Mouse (Mus musculus): ENCODE results near the gene Xrra1. TPM values are rescaled to one million over a fixed set of nuclear protein-coding genes. Genes with fewer than 3 reads are reported as not detected.

Gene Xrra1
- total RNA-seq, 2 experiments from 2014 or later: not detected

GRCm38 (mm10) chr7:99890168-99890755 is 31.3 kb downstream of the Xrra1 start:
- no peak for DNase-seq (ENCODE audit: low spot score)
- intact Hi-C loops (cut with DNase I): no loop called here

GRCm38 (mm10) chr7:99891471-99891870 is 32.6 kb downstream of the Xrra1 start:
- intact Hi-C loops (cut with DNase I): no loop called here
- DNase-seq (ENCODE audit: low spot score): no peak

GRCm38 (mm10) chr7:99892351-99892750 is 33.4 kb downstream of the Xrra1 start:
- intact Hi-C loops (cut with DNase I): no loop called here

GRCm38 (mm10) chr7:99893967-99894366 is 35.1 kb downstream of the Xrra1 start:
- intact Hi-C loops (cut with DNase I): no loop called here
- no peak for DNase-seq (ENCODE audit: low spot score)

More at GRCm38 (mm10) chr7:99892351-99892750, 33.4 kb downstream of the Xrra1 start:
- DNase-seq (ENCODE audit: low spot score): no peak

GRCm38 (mm10) chr7:99894478-99894877 is 35.6 kb downstream of the Xrra1 start:
- no peak for DNase-seq (ENCODE audit: low spot score)
- intact Hi-C loops (cut with DNase I): no loop called here

GRCm38 (mm10) chr7:99896905-99897304 is 38.0 kb downstream of the Xrra1 start:
- no peak for DNase-seq (ENCODE audit: low spot score)
- intact Hi-C loops (cut with DNase I): no loop called here

GRCm38 (mm10) chr7:99902208-99902607 is 43.3 kb downstream of the Xrra1 start:
- intact Hi-C loops (cut with DNase I): no loop called here
- no peak for DNase-seq (ENCODE audit: low spot score)

- intact Hi-C loops (cut with DNase I): no loop called here
- no peak for DNase-seq (ENCODE audit: low spot score)
Measured at GRCm38 (mm10) chr7:99902918-99903665, 44.2 kb downstream of the Xrra1 start.

GRCm38 (mm10) chr7:99904421-99905005 is 45.6 kb downstream of the Xrra1 start:
- intact Hi-C loops (cut with DNase I): no loop called here
- no peak for DNase-seq (ENCODE audit: low spot score)

GRCm38 (mm10) chr7:99906346-99906745 is 47.4 kb downstream of the Xrra1 start:
- intact Hi-C loops (cut with DNase I): no loop called here
- no peak for DNase-seq (ENCODE audit: low spot score)

GRCm38 (mm10) chr7:99907463-99907862 is 48.5 kb downstream of the Xrra1 start:
- DNase-seq (ENCODE audit: low spot score): no peak
- intact Hi-C loops (cut with DNase I): no loop called here

- intact Hi-C loops (cut with DNase I): no loop called here
- no peak for DNase-seq (ENCODE audit: low spot score)
Measured at GRCm38 (mm10) chr7:99911038-99911437, 52.1 kb downstream of the Xrra1 start.

- intact Hi-C loops (cut with DNase I): no loop called here
- DNase-seq (ENCODE audit: low spot score): no peak
Measured at GRCm38 (mm10) chr7:99914316-99914715, 55.4 kb downstream of the Xrra1 start.

GRCm38 (mm10) chr7:99915511-99915910 is 56.6 kb downstream of the Xrra1 start:
- intact Hi-C loops (cut with DNase I): no loop called here

GRCm38 (mm10) chr7:99916741-99917319 is 57.9 kb downstream of the Xrra1 start:
- DNase-seq (ENCODE audit: low spot score): no peak
- intact Hi-C loops (cut with DNase I): no loop called here

More at GRCm38 (mm10) chr7:99915511-99915910, 56.6 kb downstream of the Xrra1 start:
- DNase-seq (ENCODE audit: low spot score): no peak

GRCm38 (mm10) chr7:99917320-99917844 is 58.5 kb downstream of the Xrra1 start:
- intact Hi-C loops (cut with DNase I): no loop called here
- DNase-seq (ENCODE audit: low spot score): no peak

GRCm38 (mm10) chr7:99919164-99919563 is 60.2 kb downstream of the Xrra1 start:
- DNase-seq (ENCODE audit: low spot score): no peak
- intact Hi-C loops (cut with DNase I): no loop called here

GRCm38 (mm10) chr7:99919971-99920370 is 61.1 kb downstream of the Xrra1 start:
- intact Hi-C loops (cut with DNase I): no loop called here
- DNase-seq (ENCODE audit: low spot score): no peak

- no peak for DNase-seq (ENCODE audit: low spot score)
- intact Hi-C loops (cut with DNase I): no loop called here
Measured at GRCm38 (mm10) chr7:99920416-99920815, 61.5 kb downstream of the Xrra1 start.

- DNase-seq (ENCODE audit: low spot score): no peak
- intact Hi-C loops (cut with DNase I): loop anchor here (1.0 kb wide), 1 partner anchor 54 kb away; no protein-coding TSS in a partner anchor
Measured at GRCm38 (mm10) chr7:99926916-99927714, 68.2 kb downstream of the Xrra1 start.

Measured in heart, postnatal 25 days (tissue).